Mouse (Mus musculus) liver, embryonic 12.5 days (tissue): ENCODE results near the gene Nr2c1. TPM values are rescaled to one million over a fixed set of nuclear protein-coding genes. Genes with fewer than 3 reads are reported as not detected.

Source experiments
- ATAC-seq: fragments of 200-750 bp; cut with Nextera tagmentation; 2 replicates; pipeline ENCODE4 v1.8.0; 2017; ENCODE audit warnings: moderate number of reproducible peaks, mild to moderate bottlenecking, moderate library complexity
- H3K27ac ChIP-seq: fragments of 300-500 bp; sonication (generic); 2 replicates; pipeline ENCODE4 v1.5.1; 2016; ENCODE audit warnings: mild to moderate bottlenecking
- H3K27me3 ChIP-seq: fragments of 300-500 bp; sonication (generic); replicated peaks from 2 replicates; pipeline ENCODE4 v1.6.1; 2016; ENCODE audit warnings: mild to moderate bottlenecking, moderate library complexity
- H3K36me3 ChIP-seq: fragments of 300-500 bp; sonication (generic); 2 replicates; pipeline ENCODE4 v1.6.1; 2016; ENCODE audit warnings: mild to moderate bottlenecking, moderate library complexity
- H3K4me1 ChIP-seq: fragments of 300-500 bp; sonication (generic); 2 replicates; pipeline ENCODE4 v1.6.1; 2016
- H3K4me2 ChIP-seq: fragments of 300-500 bp; sonication (generic); 2 replicates; pipeline ENCODE4 v1.6.1; 2016; ENCODE audit warnings: mild to moderate bottlenecking, moderate library complexity
- H3K4me3 ChIP-seq: fragments of 300-500 bp; sonication (generic); 2 replicates; pipeline ENCODE4 v1.5.1; 2016; ENCODE audit warnings: mild to moderate bottlenecking, moderate library complexity
- H3K9ac ChIP-seq: fragments of 300-500 bp; sonication (generic); 2 replicates; pipeline ENCODE4 v1.6.1; 2016; ENCODE audit warnings: mild to moderate bottlenecking, moderate library complexity
- H3K9me3 ChIP-seq: fragments of 300-500 bp; sonication (generic); replicated peaks from 2 replicates; pipeline ENCODE4 v1.6.1; 2016; ENCODE audit warnings: mild to moderate bottlenecking, moderate library complexity
- whole genome bisulfite sequencing: fragments of 180-500 bp; shearing (Covaris S2); methylation state at CpG from one replicate; pipeline ENCODE4 v1.1.7; 2016; ENCODE audit not compliant: insufficient replicate concordance; 5-methylcytosine and 5-hydroxymethylcytosine counted together
- polyA plus RNA-seq: library from polyadenylated mRNA; unstranded; fragments of >200 nt; fragmentation: Nextera tagmentation; extraction: Ambion mirVana; gene quantifications from 2 replicates; pipeline ENCODE4 v1.2.1, GENCODE M21; 2016

The Nr2c1 gene
- polyA plus RNA-seq, 1 experiment from 2014 or later = 4.2 TPM

DNA sequence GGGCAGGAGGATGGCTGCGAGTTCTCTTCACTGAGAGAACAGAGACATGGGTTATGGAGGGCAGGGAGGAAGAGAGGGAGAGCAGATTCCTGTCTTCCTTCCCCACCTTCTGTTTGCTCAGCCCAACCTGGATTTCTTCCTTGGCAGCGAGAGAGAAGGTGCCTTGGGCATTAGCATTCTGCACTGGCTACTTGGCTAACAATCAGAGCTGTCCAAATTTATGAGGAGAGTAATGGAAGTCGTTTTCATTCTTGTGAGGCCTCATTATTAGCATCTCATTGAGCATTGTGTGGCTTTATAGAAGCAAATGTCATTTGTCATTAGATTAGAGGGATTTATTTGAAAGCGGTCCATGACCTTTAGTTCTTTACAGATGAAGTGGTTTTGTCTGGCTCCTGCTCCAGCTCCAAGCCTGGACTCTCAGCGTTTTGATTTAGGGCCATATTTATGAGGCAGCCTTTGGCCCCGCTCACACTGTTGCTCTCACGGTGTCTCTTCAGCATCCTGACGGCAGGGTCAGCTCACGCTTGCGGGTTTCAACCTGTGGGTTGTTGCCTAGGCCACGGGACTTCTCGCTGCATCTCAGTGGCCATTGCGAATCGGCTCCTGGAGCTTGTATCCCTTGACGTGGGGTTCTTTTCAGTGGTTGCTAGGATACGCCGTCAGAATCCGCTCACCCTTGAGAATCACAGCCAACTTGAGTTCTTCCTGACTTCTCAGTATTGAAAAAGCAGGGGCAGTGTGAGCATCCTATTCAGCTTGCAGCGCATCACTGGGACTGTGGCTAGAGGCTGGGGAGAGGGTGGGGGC lies 82.6 kb downstream of the Nr2c1 start:
- no peak overlapping the region for H3K9ac ChIP-seq
- H3K27me3 ChIP-seq = peaks cover 9% of the 10 kb centered on the region
- 69% methylated on average over 19 of the region's 19 CpGs for WGBS
- no peak for ATAC-seq
- no peak overlapping the region for H3K4me2 ChIP-seq
- no peaks in the 10 kb centered on the region for H3K9me3 ChIP-seq
- no peak overlapping the region for H3K4me3 ChIP-seq
- H3K4me1 ChIP-seq = no peaks in the 10 kb centered on the region
- no peaks in the 10 kb centered on the region for H3K36me3 ChIP-seq
- no peak overlapping the region for H3K27ac ChIP-seq

- H3K4me2 ChIP-seq = no peak overlapping the region
- no peaks in the 10 kb centered on the region for H3K9me3 ChIP-seq
- ATAC-seq = no peak
- WGBS = 61% methylated on average over 6 of the region's 6 CpGs
- H3K36me3 ChIP-seq = no peaks in the 10 kb centered on the region
- H3K27me3 ChIP-seq = peaks cover 15% of the 10 kb centered on the region
- H3K4me1 ChIP-seq = no peaks in the 10 kb centered on the region
- no peak overlapping the region for H3K9ac ChIP-seq
- no peak overlapping the region for H3K27ac ChIP-seq
- no peak overlapping the region for H3K4me3 ChIP-seq
These were observed 83.2 kb downstream of the Nr2c1 start for GRCm38 (mm10) chr10:94231025-94231424.

DNA sequence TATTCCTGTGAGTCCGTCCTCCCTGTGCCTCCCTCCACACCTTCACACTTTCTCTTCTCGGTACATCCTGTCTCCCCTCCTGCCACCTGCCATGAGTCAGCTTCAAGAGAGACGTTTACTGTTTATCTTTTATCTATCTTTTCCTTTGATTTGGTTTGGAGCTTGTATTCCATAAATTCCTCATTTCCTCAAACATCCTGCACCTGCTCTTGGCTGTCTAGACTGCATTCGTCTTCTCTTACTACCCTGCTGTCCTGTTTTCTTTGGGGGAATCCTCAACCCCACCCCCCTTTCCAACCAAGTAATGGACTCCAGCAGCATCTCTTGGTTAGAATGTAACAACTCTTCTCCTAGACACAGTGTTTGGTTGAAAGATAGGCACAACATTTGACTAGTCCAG lies 87.4 kb downstream of the Nr2c1 start:
- WGBS = 38% methylated on average over 4 of the region's 4 CpGs
- no peak overlapping the region for H3K4me3 ChIP-seq

DNA sequence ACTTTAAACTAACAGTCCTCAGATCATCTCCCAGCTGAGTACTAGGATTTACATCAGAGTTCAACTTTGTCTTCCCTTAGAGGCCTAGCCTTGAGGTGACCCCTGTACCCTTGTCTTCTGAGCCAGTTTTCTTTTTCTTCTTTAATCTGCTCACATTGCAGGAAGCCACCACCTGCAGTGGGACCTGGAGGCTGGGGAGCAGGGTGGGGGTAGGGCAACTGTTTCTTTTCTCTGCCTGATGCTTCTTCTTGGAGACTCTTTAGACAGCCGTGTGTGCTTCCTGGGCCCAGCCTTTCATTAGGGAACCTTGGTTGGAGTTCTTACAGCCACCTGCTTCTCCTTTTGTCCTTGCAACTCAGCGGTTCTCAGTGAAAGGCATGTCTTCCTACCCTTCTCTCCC lies 93.5 kb downstream of the Nr2c1 start:
- no peaks in the 10 kb centered on the region for H3K9me3 ChIP-seq
- 53% methylated on average over 2 of the region's 2 CpGs for WGBS
- no peak overlapping the region for H3K4me3 ChIP-seq
- no peak overlapping the region for H3K9ac ChIP-seq
- H3K36me3 ChIP-seq = no peaks in the 10 kb centered on the region
- no peaks in the 10 kb centered on the region for H3K4me1 ChIP-seq
- ATAC-seq = no peak
- H3K4me2 ChIP-seq = no peak overlapping the region
- peaks cover 7% of the 10 kb centered on the region; the same call in 1 of the 2 replicates for H3K27me3 ChIP-seq
- no peak overlapping the region for H3K27ac ChIP-seq

More for the DNA sequence above, 87.4 kb downstream of the Nr2c1 start:
- H3K36me3 ChIP-seq = no peaks in the 10 kb centered on the region
- ATAC-seq = no peak
- H3K27me3 ChIP-seq = peaks cover 14% of the 10 kb centered on the region
- H3K9me3 ChIP-seq = no peaks in the 10 kb centered on the region
- no peak overlapping the region for H3K27ac ChIP-seq
- H3K9ac ChIP-seq = no peak overlapping the region
- no peak overlapping the region for H3K4me2 ChIP-seq
- H3K4me1 ChIP-seq = no peaks in the 10 kb centered on the region

Other genes starting within 250 kb of the Nr2c1 start
- gene Vezt, start 112.2 kb upstream of the Nr2c1 start, polyA plus RNA-seq = 13.3 and 16.5 TPM in 2 replicates
- 3.5 and 3.7 TPM in 2 replicates for gene Fgd6, start 112.0 kb upstream of the Nr2c1 start, polyA plus RNA-seq
- 282 and 291 TPM in 2 replicates for gene Ndufa12, start 50.7 kb downstream of the Nr2c1 start, polyA plus RNA-seq
- not detected in 2 replicates for gene Gm4792, start 150.7 kb downstream of the Nr2c1 start, polyA plus RNA-seq
- gene Tmcc3, start 163.9 kb downstream of the Nr2c1 start, polyA plus RNA-seq = 3.3 and 3.7 TPM in 2 replicates